Mouse (Mus musculus) liver, postnatal 0 days (tissue): Measurements from ENCODE around the gene Rhob.

Source experiments
- CTCF ChIP-seq: sonication (generic); IDR thresholded peaks from 2 replicates; pipeline ENCODE4 v1.5.1; 2016; ENCODE audit warnings: antibody characterized with exemption, low read depth
- EP300 ChIP-seq: IDR thresholded peaks from 2 replicates; pipeline ENCODE4 v1.6.1; 2016; ENCODE audit warnings: antibody characterized with exemption, low read depth, mild to moderate bottlenecking

- no peak for TF ChIP-seq CTCF
- no peak for TF ChIP-seq EP300
Observed at GRCm38 (mm10) chr12:8500597-8501570, 1.1 kb upstream of the Rhob start.
